Mouse (Mus musculus) lung, adult 2 months (tissue): ENCODE results near the gene Ccdc85b. TPM values are rescaled to one million over a fixed set of nuclear protein-coding genes. Genes with fewer than 3 reads are reported as not detected.

Source experiments
- DNase-seq: peaks from one replicate; pipeline ENCODE4 v3.0.0; 2022
- H3K4me1 ChIP-seq: fragments of 200-500 bp; 2 replicates; pipeline ENCODE4 v1.6.1; 2011; ENCODE audit warnings: low read length; ENCODE audit not compliant: control insufficient read depth, insufficient read depth
- H3K4me3 ChIP-seq: fragments of 200-500 bp; replicated peaks from 2 replicates; pipeline ENCODE3; 2011; ENCODE audit warnings: low read depth, mild to moderate bottlenecking, control low read depth, low read length; ENCODE audit errors: extremely low read depth
- CTCF ChIP-seq: fragments of 200-500 bp; IDR thresholded peaks from 2 replicates; pipeline ENCODE4 v1.5.1; 2011; ENCODE audit warnings: mild to moderate bottlenecking, low read length, control low read depth; ENCODE audit not compliant: insufficient read depth
- POLR2A ChIP-seq: fragments of 200-500 bp; IDR thresholded peaks from 2 replicates; pipeline ENCODE4 v1.6.1; 2011; ENCODE audit warnings: low read depth, mild to moderate bottlenecking, control low read depth, low read length, borderline replicate concordance; ENCODE audit errors: extremely low read depth
- WGBS: fragments of 180-500 bp; shearing (Covaris S2); methylation state at CpG from one replicate; pipeline ENCODE4 v1.1.7; 2018; 5-methylcytosine and 5-hydroxymethylcytosine counted together
- polyA plus RNA-seq: library from polyadenylated mRNA; depleted of rRNA; stranded (reverse); fragments of >200 nt; gene quantifications from 2 replicates; pipeline ENCODE4 v1.2.3, GENCODE M21; 2012

Ccdc85b gene
- polyA plus RNA-seq, 1 experiment = 15.8 TPM

- under 1% methylated on average over 69 of the region's 70 CpGs for WGBS
- Histone ChIP-seq H3K4me3 (peak overlapping the region; percentile 97), H3K4me1 (peaks cover 3% of the 10 kb centered on the region; the same call in 1 of the 2 replicates)
- peak; percentile 94 for DNase-seq
- TF ChIP-seq CTCF = no peak
- TF ChIP-seq POLR2A = peak; percentile 94; the same call in 1 of the 2 replicates
Measured at GRCm38 (mm10) chr19:5456922-5457745, 560 bp downstream of the Ccdc85b start.

- peak overlapping the region; percentile 97 for H3K4me3 ChIP-seq
- peak; percentile 49 for DNase-seq
- 4% methylated on average over 26 of the region's 26 CpGs for whole genome bisulfite sequencing
- peaks cover 3% of the 10 kb centered on the region; the same call in 1 of the 2 replicates for H3K4me1 ChIP-seq
- TF ChIP-seq CTCF = no peak
- TF ChIP-seq POLR2A = peak; percentile 67; the same call in 1 of the 2 replicates
Measured at GRCm38 (mm10) chr19:5456241-5456921, 1.3 kb downstream of the Ccdc85b start.

GRCm38 (mm10) chr19:5455568-5455967, 2.1 kb downstream of the Ccdc85b start:
- H3K4me1 ChIP-seq = peaks cover 3% of the 10 kb centered on the region; the same call in 1 of the 2 replicates
- H3K4me3 ChIP-seq = peak overlapping the region; percentile 97
- 52% methylated on average over 8 of the region's 8 CpGs for WGBS
- peak; percentile 6 for DNase-seq
- TF ChIP-seq CTCF = no peak
- no peak for TF ChIP-seq POLR2A

- WGBS = 46% methylated on average over 12 of the region's 12 CpGs
- no peak for TF ChIP-seq POLR2A
- no peak for TF ChIP-seq CTCF
- H3K4me3 ChIP-seq = no peak overlapping the region
- peaks cover 3% of the 10 kb centered on the region; the same call in 1 of the 2 replicates for H3K4me1 ChIP-seq
- DNase-seq = no peak
Measured at GRCm38 (mm10) chr19:5455037-5455436, 2.7 kb downstream of the Ccdc85b start.

- peak; percentile 2 for DNase-seq
- 0 out of 2 replicates have a peak, but pooled peaks have one; percentile 2 for TF ChIP-seq CTCF
- 0 out of 2 replicates have a peak, but pooled peaks have one; percentile 11 for TF ChIP-seq POLR2A
- H3K4me1 ChIP-seq = peaks cover 8% of the 10 kb centered on the region
- WGBS = 61% methylated on average over 6 of the region's 6 CpGs
- H3K4me3 ChIP-seq = no peak overlapping the region
Measured at GRCm38 (mm10) chr19:5451766-5452165, 5.9 kb downstream of the Ccdc85b start.

GRCm38 (mm10) chr19:5449673-5450072, 8.0 kb downstream of the Ccdc85b start:
- WGBS = 78% methylated on average over 3 of the region's 3 CpGs
- no peak for TF ChIP-seq POLR2A
- TF ChIP-seq CTCF = no peak
- Histone ChIP-seq H3K4me1 (peaks cover 8% of the 10 kb centered on the region), H3K4me3 (no peak overlapping the region)
- DNase-seq = no peak

- Histone ChIP-seq H3K4me1 (peaks cover 8% of the 10 kb centered on the region), H3K4me3 (peak overlapping the region; percentile 4)
- peak; percentile 10 for DNase-seq
- WGBS = 5% methylated on average over 36 of the region's 36 CpGs
- TF ChIP-seq POLR2A (no peak), CTCF (no peak)
Measured at GRCm38 (mm10) chr19:5448354-5449150, 9.1 kb downstream of the Ccdc85b start.

GRCm38 (mm10) chr19:5447515-5448353, 10.0 kb downstream of the Ccdc85b start, which contains the start of gene Fosl1:
Gene Fosl1 (plus strand): TSS chr19:5447547.
- Histone ChIP-seq H3K4me3 (peak within 1 kb of the TSS; percentile 63), H3K4me1 (peaks cover 8% of the 10 kb centered on the region)
- peak; percentile 80 for DNase-seq
- TF ChIP-seq POLR2A (no peak), CTCF (no peak)
- 1% methylated on average over 70 of the region's 70 CpGs for WGBS

GRCm38 (mm10) chr19:5445747-5446146, 11.9 kb downstream of the Ccdc85b start:
- TF ChIP-seq POLR2A = no peak
- TF ChIP-seq CTCF = no peak
- WGBS = 93% methylated on average over 5 of the region's 5 CpGs

More at GRCm38 (mm10) chr19:5445747-5446146, 11.9 kb downstream of the Ccdc85b start:
- DNase-seq = no peak
- H3K4me3 ChIP-seq = no peak overlapping the region
- peaks cover 8% of the 10 kb centered on the region for H3K4me1 ChIP-seq
